Mouse (Mus musculus): Measurements from ENCODE around the gene Syt5. TPM values are rescaled to one million over a fixed set of nuclear protein-coding genes. Genes with fewer than 3 reads are reported as not detected.
"Not testable (repeated sequence)": the region's sequence is repeated elsewhere in the genome, so short reads cannot be mapped to it uniquely, and the experiment has no call there.

The Syt5 gene
- polyA plus RNA-seq, 1 experiment from 2014 or later: 8.5 TPM

- not testable (repeated sequence) for H3K36me3 ChIP-seq (ENCODE audit: control insufficient read depth, insufficient read depth, low read length); H3K4me2 ChIP-seq (ENCODE audit: low read depth, low read length); H3K9me3 ChIP-seq (replicated peaks; ENCODE audit: control insufficient read depth, low read length); H3K4me1 ChIP-seq (ENCODE audit: control insufficient read depth, insufficient read depth, low read length); ATAC-seq (ENCODE audit: insufficient read depth, low FRiP score); H3K9ac ChIP-seq (ENCODE audit: low read length); H3K4me3 ChIP-seq (replicated peaks; ENCODE audit: low read length); H3K27ac ChIP-seq (ENCODE audit: low read length); H3K27me3 ChIP-seq (ENCODE audit: control insufficient read depth, insufficient read depth, low read length)
- 68% methylated on average over 15 of the region's 15 CpGs for WGBS
These were observed 23.0 kb downstream of the Syt5 start, which contains the start of gene Tnni3 for GRCm38 (mm10) chr7:4524212-4524922. Tnni3 (minus strand) TSS chr7:4524229.

- H3K4me2 ChIP-seq (ENCODE audit: low read depth, low read length): no peak overlapping the region
- ATAC-seq (ENCODE audit: insufficient read depth, low FRiP score): no peak
- H3K27ac ChIP-seq (ENCODE audit: low read length): no peak overlapping the region
- H3K4me3 ChIP-seq (replicated peaks; ENCODE audit: low read length): no peak overlapping the region
- 88% methylated on average over 33 of the region's 33 CpGs for WGBS
- no peaks in the 10 kb centered on the region for H3K36me3 ChIP-seq (ENCODE audit: control insufficient read depth, insufficient read depth, low read length)
- H3K9me3 ChIP-seq (replicated peaks; ENCODE audit: control insufficient read depth, low read length): no peaks in the 10 kb centered on the region
- H3K4me1 ChIP-seq (ENCODE audit: control insufficient read depth, insufficient read depth, low read length): peaks cover 4% of the 10 kb centered on the region; the same call in 1 of the 2 replicates
- H3K27me3 ChIP-seq (ENCODE audit: control insufficient read depth, insufficient read depth, low read length): no peaks in the 10 kb centered on the region
- no peak overlapping the region for H3K9ac ChIP-seq (ENCODE audit: low read length)
These were observed 23.9 kb downstream of the Syt5 start for GRCm38 (mm10) chr7:4523205-4524130.

GRCm38 (mm10) chr7:4522292-4522691, 25.0 kb downstream of the Syt5 start:
- Histone ChIP-seq H3K27ac (ENCODE audit: low read length) (no peak overlapping the region), H3K36me3 (ENCODE audit: control insufficient read depth, insufficient read depth, low read length) (no peaks in the 10 kb centered on the region), H3K4me1 (ENCODE audit: control insufficient read depth, insufficient read depth, low read length) (peaks cover 4% of the 10 kb centered on the region; the same call in 1 of the 2 replicates), H3K4me3 (replicated peaks; ENCODE audit: low read length) (no peak overlapping the region), H3K9ac (ENCODE audit: low read length) (no peak overlapping the region), H3K9me3 (replicated peaks; ENCODE audit: control insufficient read depth, low read length) (no peaks in the 10 kb centered on the region), H3K4me2 (ENCODE audit: low read depth, low read length) (no peak overlapping the region), H3K27me3 (ENCODE audit: control insufficient read depth, insufficient read depth, low read length) (no peaks in the 10 kb centered on the region)
- ATAC-seq (ENCODE audit: insufficient read depth, low FRiP score): no peak
- 70% methylated on average over 6 of the region's 6 CpGs for WGBS

- Histone ChIP-seq H3K27me3 (ENCODE audit: control insufficient read depth, insufficient read depth, low read length) (no peaks in the 10 kb centered on the region), H3K4me3 (replicated peaks; ENCODE audit: low read length) (peak overlapping the region; percentile 34), H3K36me3 (ENCODE audit: control insufficient read depth, insufficient read depth, low read length) (no peaks in the 10 kb centered on the region), H3K4me1 (ENCODE audit: control insufficient read depth, insufficient read depth, low read length) (peaks cover 4% of the 10 kb centered on the region; the same call in 1 of the 2 replicates), H3K27ac (ENCODE audit: low read length) (no peak overlapping the region), H3K4me2 (ENCODE audit: low read depth, low read length) (peak overlapping the region; percentile 56), H3K9ac (ENCODE audit: low read length) (peak overlapping the region; percentile 28; the same call in 1 of the 2 replicates), H3K9me3 (replicated peaks; ENCODE audit: control insufficient read depth, low read length) (no peaks in the 10 kb centered on the region)
- 29% methylated on average over 32 of the region's 32 CpGs for WGBS
- ATAC-seq (ENCODE audit: insufficient read depth, low FRiP score): no peak
These were observed 25.9 kb downstream of the Syt5 start for GRCm38 (mm10) chr7:4521231-4522003.

GRCm38 (mm10) chr7:4518487-4518886, 28.9 kb downstream of the Syt5 start:
- no peak overlapping the region for H3K9ac ChIP-seq (ENCODE audit: low read length)
- H3K4me1 ChIP-seq (ENCODE audit: control insufficient read depth, insufficient read depth, low read length): peaks cover 13% of the 10 kb centered on the region
- no peak overlapping the region for H3K27ac ChIP-seq (ENCODE audit: low read length)
- H3K27me3 ChIP-seq (ENCODE audit: control insufficient read depth, insufficient read depth, low read length): no peaks in the 10 kb centered on the region
- WGBS: 66% methylated on average over 1 of the region's 1 CpGs
- H3K4me3 ChIP-seq (replicated peaks; ENCODE audit: low read length): no peak overlapping the region
- no peaks in the 10 kb centered on the region for H3K9me3 ChIP-seq (replicated peaks; ENCODE audit: control insufficient read depth, low read length)
- H3K36me3 ChIP-seq (ENCODE audit: control insufficient read depth, insufficient read depth, low read length): no peaks in the 10 kb centered on the region
- ATAC-seq (ENCODE audit: insufficient read depth, low FRiP score): no peak
- no peak overlapping the region for H3K4me2 ChIP-seq (ENCODE audit: low read depth, low read length)

GRCm38 (mm10) chr7:4516332-4517050, 30.9 kb downstream of the Syt5 start, which contains the start of gene Tnnt1:
Tnnt1 (minus strand) TSS chr7:4516382.
- no peak for ATAC-seq (ENCODE audit: insufficient read depth, low FRiP score)
- Histone ChIP-seq H3K4me3 (replicated peaks; ENCODE audit: low read length) (no peak within 1 kb of the TSS), H3K4me2 (ENCODE audit: low read depth, low read length) (no peak within 1 kb of the TSS), H3K36me3 (ENCODE audit: control insufficient read depth, insufficient read depth, low read length) (no peaks in the 10 kb centered on the region), H3K4me1 (ENCODE audit: control insufficient read depth, insufficient read depth, low read length) (peaks cover 13% of the 10 kb centered on the region), H3K27ac (ENCODE audit: low read length) (no peak within 1 kb of the TSS), H3K27me3 (ENCODE audit: control insufficient read depth, insufficient read depth, low read length) (no peaks in the 10 kb centered on the region), H3K9ac (ENCODE audit: low read length) (0 out of 2 replicates have a peak within 1 kb of the TSS, but pooled peaks have one; percentile 26), H3K9me3 (replicated peaks; ENCODE audit: control insufficient read depth, low read length) (no peaks in the 10 kb centered on the region)
- 27% methylated on average over 3 of the region's 4 CpGs for WGBS

- Histone ChIP-seq H3K27ac (ENCODE audit: low read length) (no peak overlapping the region), H3K27me3 (ENCODE audit: control insufficient read depth, insufficient read depth, low read length) (no peaks in the 10 kb centered on the region), H3K4me1 (ENCODE audit: control insufficient read depth, insufficient read depth, low read length) (peaks cover 13% of the 10 kb centered on the region), H3K9ac (ENCODE audit: low read length) (0 out of 2 replicates have a peak overlapping the region, but pooled peaks have one; percentile 26), H3K36me3 (ENCODE audit: control insufficient read depth, insufficient read depth, low read length) (no peaks in the 10 kb centered on the region), H3K4me3 (replicated peaks; ENCODE audit: low read length) (no peak overlapping the region), H3K9me3 (replicated peaks; ENCODE audit: control insufficient read depth, low read length) (no peaks in the 10 kb centered on the region), H3K4me2 (ENCODE audit: low read depth, low read length) (no peak overlapping the region)
- no peak for ATAC-seq (ENCODE audit: insufficient read depth, low FRiP score)
- WGBS: 59% methylated on average over 6 of the region's 6 CpGs
These were observed 31.5 kb downstream of the Syt5 start for GRCm38 (mm10) chr7:4515853-4516252.
